Mouse (Mus musculus) spleen, adult 2 months (tissue): Measurements from ENCODE around the gene Fbxo8. TPM values are rescaled to one million over a fixed set of nuclear protein-coding genes. Genes with fewer than 3 reads are reported as not detected.

ENCODE experiments used
- DNase-seq, 2 experiments: peaks; one replicate each; pipeline versions ENCODE4 v3.0.0 to v3.0.0-alpha.2; 2012 to 2021; ENCODE audit warnings: low spot score in 2 of 2, low read depth in 1 of 2
- H3K27ac ChIP-seq: fragments of 200-500 bp; 2 replicates; pipeline ENCODE4 v1.5.1; 2012; ENCODE audit warnings: low read length, inconsistent platforms; ENCODE audit not compliant: insufficient read depth
- H3K27me3 ChIP-seq: fragments of 200-500 bp; 2 replicates; pipeline ENCODE4 v1.6.1; 2012; ENCODE audit warnings: mild to moderate bottlenecking, moderate library complexity, low read length, inconsistent platforms; ENCODE audit not compliant: control insufficient read depth, insufficient read depth
- H3K36me3 ChIP-seq: fragments of 200-500 bp; 2 replicates; pipeline ENCODE4 v1.6.1; 2012; ENCODE audit warnings: mild to moderate bottlenecking, low read length, inconsistent platforms; ENCODE audit not compliant: control insufficient read depth, insufficient read depth
- H3K4me1 ChIP-seq: fragments of 200-500 bp; 2 replicates; pipeline ENCODE4 v1.6.1; 2011; ENCODE audit warnings: inconsistent platforms; ENCODE audit not compliant: control insufficient read depth, insufficient read depth, insufficient read length
- H3K4me3 ChIP-seq: fragments of 200-500 bp; 2 replicates; pipeline ENCODE4 v1.5.1; 2011; ENCODE audit warnings: mild to moderate bottlenecking, inconsistent platforms; ENCODE audit not compliant: insufficient read depth, insufficient read length; ENCODE audit errors: extremely low read depth
- CTCF ChIP-seq: fragments of 200-500 bp; IDR thresholded peaks from 2 replicates; pipeline ENCODE4 v1.5.1; 2011; ENCODE audit warnings: mild to moderate bottlenecking, inconsistent platforms; ENCODE audit not compliant: insufficient read depth, insufficient read length, insufficient replicate concordance; ENCODE audit errors: extremely low read depth
- POLR2A ChIP-seq: fragments of 200-500 bp; IDR thresholded peaks from 2 replicates; pipeline ENCODE4 v1.6.1; 2011; ENCODE audit warnings: low read depth, low read length, inconsistent platforms
- WGBS: fragments of 180-500 bp; shearing (Covaris S2); methylation state at CpG from one replicate; pipeline ENCODE4 v1.1.7; 2018; 5-methylcytosine and 5-hydroxymethylcytosine counted together
- polyA plus RNA-seq: library from polyadenylated mRNA; depleted of rRNA; stranded (reverse); fragments of >200 nt; gene quantifications from 2 replicates; pipeline ENCODE4 v1.2.3, GENCODE M21; 2012; rRNA removed

Gene Fbxo8
- polyA plus RNA-seq, 1 experiment, result 12.5 TPM

DNA sequence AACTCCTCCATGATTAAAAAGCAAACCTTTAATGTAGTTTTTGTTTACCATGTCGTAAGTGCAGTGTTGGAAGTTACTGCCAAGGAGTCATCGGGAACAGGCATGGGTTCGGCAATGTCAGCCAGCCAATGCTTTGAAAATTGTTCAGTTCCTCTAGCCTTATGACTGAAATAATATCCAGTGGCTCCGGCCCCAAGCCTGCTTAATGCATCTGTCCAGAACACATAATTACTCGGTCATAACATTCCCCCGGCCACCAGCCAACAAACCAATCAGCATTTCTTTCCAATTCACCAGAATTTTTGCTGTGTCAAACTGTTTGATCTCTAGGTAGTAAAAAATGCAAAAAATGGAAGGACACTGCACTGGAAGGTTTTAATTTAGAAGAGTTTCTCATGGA lies 88.4 kb downstream of the Fbxo8 start:
- no peak for TF ChIP-seq CTCF
- TF ChIP-seq POLR2A, result no peak
- Histone ChIP-seq H3K4me1 (no peaks in the 10 kb centered on the region), H3K36me3 (no peaks in the 10 kb centered on the region), H3K27ac (no peak overlapping the region), H3K4me3 (no peak overlapping the region), H3K27me3 (no peaks in the 10 kb centered on the region)
- 92% methylated on average over 6 of the region's 6 CpGs for WGBS
- no peak for DNase-seq

Other genes starting within 250 kb of the Fbxo8 start
- gene Cep44, start within 50 bp of the Fbxo8 start, polyA plus RNA-seq, result 4.4 and 5.4 TPM in 2 replicates